Mouse (Mus musculus) lung, postnatal 0 days (tissue): ENCODE results near the gene Kyat1. TPM values are rescaled to one million over a fixed set of nuclear protein-coding genes. Genes with fewer than 3 reads are reported as not detected.

Source experiments
- ATAC-seq: fragments of 200-750 bp; cut with Nextera tagmentation; 2 replicates; pipeline ENCODE4 v1.8.0; 2017; ENCODE audit warnings: moderate library complexity
- DNase-seq: peaks from one replicate; pipeline ENCODE4 v3.0.0-alpha.2; 2016; ENCODE audit warnings: low spot score
- H3K27ac ChIP-seq: fragments of 300-500 bp; sonication (generic); 2 replicates; pipeline ENCODE4 v1.5.1; 2014; ENCODE audit warnings: antibody characterized with exemption, mild to moderate bottlenecking, low read length, mixed read lengths
- H3K27me3 ChIP-seq: fragments of 300-500 bp; sonication (generic); replicated peaks from 2 replicates; pipeline ENCODE4 v1.6.1; 2014; ENCODE audit warnings: low read length, mixed read lengths; ENCODE audit not compliant: insufficient read depth
- H3K36me3 ChIP-seq: fragments of 300-500 bp; sonication (generic); 2 replicates; pipeline ENCODE4 v1.6.1; 2014; ENCODE audit warnings: low read length, mixed read lengths; ENCODE audit not compliant: insufficient read depth
- H3K4me1 ChIP-seq: fragments of 300-500 bp; sonication (generic); 2 replicates; pipeline ENCODE4 v1.6.1; 2014; ENCODE audit warnings: antibody characterized with exemption, low read depth, low read length, mixed read lengths; ENCODE audit not compliant: insufficient read depth
- H3K4me2 ChIP-seq: fragments of 300-500 bp; sonication (generic); replicated peaks from 2 replicates; pipeline ENCODE4 v1.6.1; 2014; ENCODE audit warnings: low read depth, mild to moderate bottlenecking, low read length, moderate library complexity, mixed read lengths
- H3K4me3 ChIP-seq: fragments of 300-500 bp; sonication (generic); 2 replicates; pipeline ENCODE4 v1.5.1; 2014; ENCODE audit warnings: low read depth, low read length
- H3K9ac ChIP-seq: fragments of 300-500 bp; sonication (generic); replicated peaks from 2 replicates; pipeline ENCODE4 v1.6.1; 2014; ENCODE audit warnings: low read depth, mild to moderate bottlenecking
- H3K9me3 ChIP-seq: fragments of 300-500 bp; sonication (generic); 2 replicates; pipeline ENCODE4 v1.6.1; 2016; ENCODE audit warnings: low read length, mixed read lengths
- CTCF ChIP-seq: IDR thresholded peaks from 2 replicates; pipeline ENCODE4 v1.5.1; 2016; ENCODE audit warnings: antibody characterized with exemption, mild to moderate bottlenecking
- EP300 ChIP-seq: IDR thresholded peaks from 2 replicates; pipeline ENCODE4 v1.6.1; 2016; ENCODE audit warnings: antibody characterized with exemption, mild to moderate bottlenecking, control low read depth
- WGBS: fragments of 180-500 bp; shearing (Covaris S2); extraction: QIAGEN DNeasy Blood & Tissue Kit; methylation state at CpG from one replicate; pipeline ENCODE4 v1.1.7; 2014; 5-methylcytosine and 5-hydroxymethylcytosine counted together
- polyA plus RNA-seq: library from polyadenylated mRNA; unstranded; fragments of >200 nt; fragmentation: Nextera tagmentation; extraction: Ambion mirVana; gene quantifications from 2 replicates; pipeline ENCODE4 v1.2.1, GENCODE M21; 2015

Gene Kyat1
- polyA plus RNA-seq, 1 experiment from 2014 or later = 17.1 TPM

GRCm38 (mm10) chr2:30212169-30212545 is 6.5 kb upstream of the Kyat1 start:
- H3K36me3 ChIP-seq = no peaks in the 10 kb centered on the region

GRCm38 (mm10) chr2:30211408-30212168 is 5.9 kb upstream of the Kyat1 start:
- no peaks in the 10 kb centered on the region for H3K36me3 ChIP-seq
- no peak overlapping the region for H3K4me2 ChIP-seq
- TF ChIP-seq EP300 = no peak
- TF ChIP-seq CTCF = no peak
- H3K9ac ChIP-seq = no peak overlapping the region
- H3K4me3 ChIP-seq = no peak overlapping the region
- DNase-seq (no peak), ATAC-seq (no peak)
- H3K9me3 ChIP-seq = no peaks in the 10 kb centered on the region
- peaks cover 2% of the 10 kb centered on the region; the same call in 1 of the 2 replicates for H3K4me1 ChIP-seq
- WGBS = 58% methylated on average over 6 of the region's 6 CpGs
- H3K27ac ChIP-seq = no peak overlapping the region
- no peaks in the 10 kb centered on the region for H3K27me3 ChIP-seq

More at GRCm38 (mm10) chr2:30212169-30212545, 6.5 kb upstream of the Kyat1 start:
- Histone ChIP-seq H3K4me2 (no peak overlapping the region), H3K9me3 (no peaks in the 10 kb centered on the region), H3K27ac (no peak overlapping the region), H3K9ac (no peak overlapping the region), H3K27me3 (no peaks in the 10 kb centered on the region), H3K4me3 (no peak overlapping the region), H3K4me1 (no peaks in the 10 kb centered on the region)
- ATAC-seq (no peak), DNase-seq (no peak)
- no peak for TF ChIP-seq EP300
- TF ChIP-seq CTCF = no peak
- WGBS = 71% methylated on average over 4 of the region's 4 CpGs

- H3K27ac ChIP-seq = no peak overlapping the region
- no peaks in the 10 kb centered on the region for H3K36me3 ChIP-seq
- H3K4me2 ChIP-seq = no peak overlapping the region
- peaks cover 7% of the 10 kb centered on the region; the same call in 1 of the 2 replicates for H3K4me1 ChIP-seq
- WGBS = 71% methylated on average over 5 of the region's 5 CpGs
- H3K4me3 ChIP-seq = no peak overlapping the region
- no peak for TF ChIP-seq CTCF
- TF ChIP-seq EP300 = no peak
- H3K27me3 ChIP-seq = no peaks in the 10 kb centered on the region
- no peak for DNase-seq
- no peak overlapping the region for H3K9ac ChIP-seq
- no peaks in the 10 kb centered on the region for H3K9me3 ChIP-seq
- no peak for ATAC-seq
Observed at GRCm38 (mm10) chr2:30207886-30208285, 2.2 kb upstream of the Kyat1 start.

GRCm38 (mm10) chr2:30207401-30207800 is 1.8 kb upstream of the Kyat1 start:
- H3K4me2 ChIP-seq = no peak overlapping the region
- no peaks in the 10 kb centered on the region for H3K27me3 ChIP-seq
- H3K4me1 ChIP-seq = peaks cover 7% of the 10 kb centered on the region; the same call in 1 of the 2 replicates
- WGBS = 73% methylated on average over 4 of the region's 4 CpGs
- TF ChIP-seq CTCF (no peak), EP300 (no peak)
- DNase-seq = no peak
- ATAC-seq = no peak
- H3K4me3 ChIP-seq = no peak overlapping the region
- no peaks in the 10 kb centered on the region for H3K36me3 ChIP-seq
- no peaks in the 10 kb centered on the region for H3K9me3 ChIP-seq
- H3K9ac ChIP-seq = no peak overlapping the region
- H3K27ac ChIP-seq = no peak overlapping the region

GRCm38 (mm10) chr2:30205255-30205628 is 405 bp downstream of the Kyat1 start:
- ATAC-seq (peak; percentile 75), DNase-seq (peak; percentile 84)
- no peaks in the 10 kb centered on the region for H3K27me3 ChIP-seq
- peak overlapping the region; percentile 68 for H3K4me3 ChIP-seq
- no peak for TF ChIP-seq EP300
- no peak for TF ChIP-seq CTCF
- peaks cover 7% of the 10 kb centered on the region; the same call in 1 of the 2 replicates for H3K4me1 ChIP-seq
- under 1% methylated on average over 13 of the region's 13 CpGs for WGBS
- H3K36me3 ChIP-seq = no peaks in the 10 kb centered on the region
- H3K9ac ChIP-seq = peak overlapping the region; percentile 72
- H3K4me2 ChIP-seq = peak overlapping the region; percentile 85
- peak overlapping the region; percentile 85 for H3K27ac ChIP-seq
- H3K9me3 ChIP-seq = no peaks in the 10 kb centered on the region

- Histone ChIP-seq H3K4me1 (peaks cover 7% of the 10 kb centered on the region; the same call in 1 of the 2 replicates), H3K4me3 (no peak overlapping the region), H3K9ac (no peak overlapping the region), H3K27me3 (no peaks in the 10 kb centered on the region), H3K9me3 (no peaks in the 10 kb centered on the region), H3K27ac (no peak overlapping the region), H3K36me3 (no peaks in the 10 kb centered on the region), H3K4me2 (no peak overlapping the region)
- WGBS = 69% methylated on average over 7 of the region's 7 CpGs
- TF ChIP-seq EP300 = no peak
- peak; percentile 72 for TF ChIP-seq CTCF
- DNase-seq (peak; percentile 37), ATAC-seq (no peak)
Observed at GRCm38 (mm10) chr2:30203439-30203838, 2.2 kb downstream of the Kyat1 start.
